Comparison of ENCODE assay signal across 8 mouse cellular contexts in genomic region chr4:126236467-126237280, GRCm38 (mm10). TPM values are rescaled to one million over a fixed set of nuclear protein-coding genes. Genes with fewer than 3 reads are reported as not detected.
DNase-seq lines count a peak whose midpoint lies in the region; ATAC-seq and TF ChIP-seq lines count a peak whose summit lies in the region.

No protein-coding gene starts in this region.

- peak; percentile 66 for DNase-seq in ES-CJ7 (ENCODE audit: low read depth, low spot score)
- DNase-seq in retina, postnatal 1 day = no peak
- no peak for DNase-seq in gastrocnemius, postnatal 4 days (ENCODE audit: low spot score in 2 of 2)
- no peak for DNase-seq in gastrocnemius, postnatal 25 days

- no peaks in the 10 kb centered on the region for H3K27me3 ChIP-seq in forebrain, embryonic 16.5 days (replicated peaks; ENCODE audit: control insufficient read depth, insufficient read depth, low read length)
- H3K27me3 ChIP-seq in forebrain, embryonic 15.5 days = no peaks in the 10 kb centered on the region
- H3K27me3 ChIP-seq in intestine, postnatal 0 days (replicated peaks; ENCODE audit: control insufficient read depth, insufficient read depth, low read length) = no peaks in the 10 kb centered on the region
- no peaks in the 10 kb centered on the region for H3K27me3 ChIP-seq in lung, embryonic 15.5 days

- H3K36me3 ChIP-seq in forebrain, embryonic 16.5 days (ENCODE audit: control insufficient read depth, insufficient read depth) = peaks cover 54% of the 10 kb centered on the region
- H3K36me3 ChIP-seq in forebrain, embryonic 15.5 days = peaks cover 91% of the 10 kb centered on the region
- H3K36me3 ChIP-seq in intestine, postnatal 0 days (ENCODE audit: control insufficient read depth, insufficient read depth) = peaks cover 85% of the 10 kb centered on the region
- peaks cover 96% of the 10 kb centered on the region for H3K36me3 ChIP-seq in lung, embryonic 15.5 days

- H3K4me2 ChIP-seq in forebrain, embryonic 16.5 days (ENCODE audit: low read length) = no peak overlapping the region
- H3K4me2 ChIP-seq in forebrain, embryonic 15.5 days (replicated peaks) = no peak overlapping the region
- peak overlapping the region; percentile 70 for H3K4me2 ChIP-seq in intestine, postnatal 0 days (replicated peaks; ENCODE audit: low read depth)
- H3K4me2 ChIP-seq in lung, embryonic 15.5 days = peak overlapping the region; percentile 54

- no peak overlapping the region for H3K9ac ChIP-seq in forebrain, embryonic 16.5 days (replicated peaks; ENCODE audit: low read depth, low read length)
- no peak overlapping the region for H3K9ac ChIP-seq in forebrain, embryonic 15.5 days (replicated peaks)
- H3K9ac ChIP-seq in intestine, postnatal 0 days (ENCODE audit: low read depth, low read length) = no peak overlapping the region
- 0 out of 2 replicates have a peak overlapping the region, but pooled peaks have one; percentile 10 for H3K9ac ChIP-seq in lung, embryonic 15.5 days

- WGBS in forebrain, embryonic 16.5 days = 53% methylated on average over 55 of the region's 63 CpGs
- 52% methylated on average over 60 of the region's 63 CpGs for WGBS in forebrain, embryonic 15.5 days
- WGBS in intestine, postnatal 0 days = 43% methylated on average over 62 of the region's 63 CpGs
- WGBS in lung, embryonic 15.5 days = 46% methylated on average over 63 of the region's 63 CpGs

- no peak overlapping the region for H3K4me3 ChIP-seq in forebrain, embryonic 16.5 days (replicated peaks; ENCODE audit: low read length)
- no peak overlapping the region for H3K4me3 ChIP-seq in forebrain, embryonic 15.5 days
- peak overlapping the region; percentile 29 for H3K4me3 ChIP-seq in intestine, postnatal 0 days (ENCODE audit: low read depth, low read length)
- H3K4me3 ChIP-seq in lung, embryonic 15.5 days = peak overlapping the region; percentile 22

- H3K9me3 ChIP-seq in forebrain, embryonic 16.5 days (ENCODE audit: control insufficient read depth, low read length) = no peaks in the 10 kb centered on the region
- no peaks in the 10 kb centered on the region for H3K9me3 ChIP-seq in forebrain, embryonic 15.5 days
- H3K9me3 ChIP-seq in intestine, postnatal 0 days (ENCODE audit: control insufficient read depth) = no peaks in the 10 kb centered on the region
- no peaks in the 10 kb centered on the region for H3K9me3 ChIP-seq in lung, embryonic 15.5 days

- peaks cover 6% of the 10 kb centered on the region for H3K4me1 ChIP-seq in forebrain, embryonic 16.5 days (replicated peaks; ENCODE audit: control insufficient read depth, insufficient read depth, low read length)
- no peaks in the 10 kb centered on the region for H3K4me1 ChIP-seq in forebrain, embryonic 15.5 days
- H3K4me1 ChIP-seq in intestine, postnatal 0 days (replicated peaks; ENCODE audit: control insufficient read depth, insufficient read depth, low read length) = no peaks in the 10 kb centered on the region
- 0 out of 2 replicates have a peak, but pooled peaks cover 3% of the 10 kb centered on the region for H3K4me1 ChIP-seq in lung, embryonic 15.5 days

- TF ChIP-seq CTCF in intestine, postnatal 0 days (IDR thresholded peaks at IDR 0.05; ENCODE audit: low read depth) = no peak

- no peak overlapping the region for H3K27ac ChIP-seq in forebrain, embryonic 16.5 days (ENCODE audit: low read length)
- no peak overlapping the region for H3K27ac ChIP-seq in forebrain, embryonic 15.5 days (replicated peaks)
- no peak overlapping the region for H3K27ac ChIP-seq in intestine, postnatal 0 days (ENCODE audit: low read depth, low read length)
- no peak overlapping the region; the same call in 1 of the 2 replicates for H3K27ac ChIP-seq in lung, embryonic 15.5 days

- 0 out of 2 replicates have a peak, but pooled peaks have one; percentile 27 for ATAC-seq in forebrain, embryonic 16.5 days
- no peak for ATAC-seq in forebrain, embryonic 15.5 days (replicated peaks)
- ATAC-seq in intestine, postnatal 0 days = peak; percentile 65
- peak; percentile 27; the same call in 1 of the 2 replicates for ATAC-seq in lung, embryonic 15.5 days (ENCODE audit: borderline replicate concordance, extremely low read depth, low FRiP score, low TSS enrichment)

RNA-seq across cellular contexts. Expression of gene Map7d1, which starts 19.5 kb away (rescaled TPM):
- 64.7 and 68.7 TPM in 2 replicates for polyA plus RNA-seq in forebrain, embryonic 16.5 days (2015; fragmentation: Nextera tagmentation; extraction: Ambion mirVana)
- polyA plus RNA-seq in forebrain, embryonic 15.5 days (2015; fragmentation: Nextera tagmentation; extraction: Ambion mirVana) = 76.8 and 79.6 TPM in 2 replicates
- polyA plus RNA-seq in intestine, postnatal 0 days (2015; fragmentation: Nextera tagmentation; extraction: Ambion mirVana) = 11.7 and 12.2 TPM in 2 replicates
- polyA plus RNA-seq in lung, embryonic 15.5 days (2015; fragmentation: Nextera tagmentation; extraction: Ambion mirVana) = 40.8 and 45.3 TPM in 2 replicates
- total RNA-seq in gastrocnemius, postnatal 4 days (2021) = 100 to 1,000 TPM; 254 to 283 TPM
- total RNA-seq in gastrocnemius, postnatal 25 days (2021) = 100 to 1,000 TPM; 166 to 187 TPM

RNA-seq across cellular contexts. Expression of gene Trappc3, which starts 25.5 kb away (rescaled TPM):
- 179 and 192 TPM in 2 replicates for polyA plus RNA-seq in forebrain, embryonic 16.5 days (2015; fragmentation: Nextera tagmentation; extraction: Ambion mirVana)
- 175 and 182 TPM in 2 replicates for polyA plus RNA-seq in forebrain, embryonic 15.5 days (2015; fragmentation: Nextera tagmentation; extraction: Ambion mirVana)
- 115 and 126 TPM in 2 replicates for polyA plus RNA-seq in intestine, postnatal 0 days (2015; fragmentation: Nextera tagmentation; extraction: Ambion mirVana)
- 106 and 108 TPM in 2 replicates for polyA plus RNA-seq in lung, embryonic 15.5 days (2015; fragmentation: Nextera tagmentation; extraction: Ambion mirVana)
- total RNA-seq in gastrocnemius, postnatal 4 days (2021) = 10 to 100 TPM; 36.6 to 37.3 TPM
- total RNA-seq in gastrocnemius, postnatal 25 days (2021) = 10 to 100 TPM; 18.0 to 21.0 TPM

RNA-seq across cellular contexts. Expression of gene Thrap3, which starts 34.1 kb away (rescaled TPM):
- polyA plus RNA-seq in forebrain, embryonic 16.5 days (2015; fragmentation: Nextera tagmentation; extraction: Ambion mirVana) = 172 and 187 TPM in 2 replicates
- polyA plus RNA-seq in forebrain, embryonic 15.5 days (2015; fragmentation: Nextera tagmentation; extraction: Ambion mirVana) = 179 and 185 TPM in 2 replicates
- polyA plus RNA-seq in intestine, postnatal 0 days (2015; fragmentation: Nextera tagmentation; extraction: Ambion mirVana) = 56.7 and 67.5 TPM in 2 replicates
- 228 and 230 TPM in 2 replicates for polyA plus RNA-seq in lung, embryonic 15.5 days (2015; fragmentation: Nextera tagmentation; extraction: Ambion mirVana)
- 100 to 1,000 TPM; 182 to 188 TPM for total RNA-seq in gastrocnemius, postnatal 4 days (2021)
- total RNA-seq in gastrocnemius, postnatal 25 days (2021) = 10 to 100 TPM; 90.9 to 92.4 TPM

RNA-seq across cellular contexts. Expression of gene Col8a2, which starts 49.9 kb away (rescaled TPM):
- polyA plus RNA-seq in forebrain, embryonic 16.5 days (2015; fragmentation: Nextera tagmentation; extraction: Ambion mirVana) = 2.1 and 3.6 TPM in 2 replicates
- polyA plus RNA-seq in forebrain, embryonic 15.5 days (2015; fragmentation: Nextera tagmentation; extraction: Ambion mirVana) = 2.0 and 3.0 TPM in 2 replicates
- 1.5 and 2.2 TPM in 2 replicates for polyA plus RNA-seq in intestine, postnatal 0 days (2015; fragmentation: Nextera tagmentation; extraction: Ambion mirVana)
- polyA plus RNA-seq in lung, embryonic 15.5 days (2015; fragmentation: Nextera tagmentation; extraction: Ambion mirVana) = 5.4 and 5.8 TPM in 2 replicates
- 10 to 100 TPM in 1 of 2 experiments, 1 to 10 TPM in 1; 7.0 to 10.1 TPM for total RNA-seq in gastrocnemius, postnatal 4 days (2021)
- 1 to 10 TPM in 1 of 2 experiments, under 1 TPM in 1; 0.96 to 3.9 TPM for total RNA-seq in gastrocnemius, postnatal 25 days (2021)

Comparison
In these comparisons a context has a peak if more than half of its experiments do, and no peak if none do; other contexts are left out.
1. H3K4me2 ChIP-seq: peak in intestine, postnatal 0 days (single experiment) and lung, embryonic 15.5 days (single experiment); none in forebrain, embryonic 16.5 days (single experiment) and forebrain, embryonic 15.5 days (single experiment).
2. H3K4me3 ChIP-seq: peak in intestine, postnatal 0 days (single experiment) and lung, embryonic 15.5 days (single experiment); none in forebrain, embryonic 16.5 days (single experiment) and forebrain, embryonic 15.5 days (single experiment).